In genomic region chr2:31418571-31418970, GRCm38 (mm10) we compare ENCODE assay signal across 11 mouse cellular contexts. TPM values are rescaled to one million over a fixed set of nuclear protein-coding genes. Genes with fewer than 3 reads are reported as not detected.
DNase-seq lines count a peak whose midpoint lies in the region; ATAC-seq lines count a peak whose summit lies in the region.
"Had no signal": no experiment of that assay in that cellular context is flagged by ENCODE, and none has a peak within 500 bp of the region (broad histone marks: within the 10 kb centered on the region; RNA-seq: fewer than 3 reads in every experiment).

No protein-coding gene starts in this region.

- H3K9me3 ChIP-seq in forebrain, embryonic 15.5 days, result no peaks in the 10 kb centered on the region
- H3K9me3 ChIP-seq in midbrain, embryonic 13.5 days, result no peaks in the 10 kb centered on the region

- H3K4me2 ChIP-seq in forebrain, embryonic 15.5 days (replicated peaks), result no peak overlapping the region
- no peak overlapping the region for H3K4me2 ChIP-seq in midbrain, embryonic 13.5 days (replicated peaks)
- H3K4me2 ChIP-seq: liver, embryonic 11.5 days had no signal

- no peak overlapping the region for H3K27ac ChIP-seq in forebrain, embryonic 15.5 days (replicated peaks)
- no peak overlapping the region for H3K27ac ChIP-seq in midbrain, embryonic 13.5 days

- no peak overlapping the region for H3K4me3 ChIP-seq in forebrain, embryonic 15.5 days
- no peak overlapping the region for H3K4me3 ChIP-seq in midbrain, embryonic 13.5 days (replicated peaks)

- WGBS in forebrain, embryonic 15.5 days, result 15% methylated on average over 8 of the region's 8 CpGs
- WGBS in midbrain, embryonic 13.5 days, result 12% methylated on average over 8 of the region's 8 CpGs

- DNase-seq in ES-CJ7 (ENCODE audit: low read depth, low spot score) (peak; percentile 78), WW6 (ENCODE audit: low read depth, low spot score) (peak; percentile 38)
- no peak for DNase-seq in yolk sac, embryonic 10.5 days (ENCODE audit: low spot score)
- no peak for DNase-seq in ovary, postnatal 10 days (ENCODE audit: low spot score)
- no peak for DNase-seq in cerebellum, adult 9-11 months
- DNase-seq: gastrocnemius, postnatal 36 days; heart, postnatal 4 days; layer of hippocampus, adult 9-11 months had no signal

- H3K27me3 ChIP-seq in forebrain, embryonic 15.5 days, result no peaks in the 10 kb centered on the region
- H3K27me3 ChIP-seq in midbrain, embryonic 13.5 days, result no peaks in the 10 kb centered on the region

- H3K4me1 ChIP-seq in forebrain, embryonic 15.5 days, result no peaks in the 10 kb centered on the region
- 0 out of 2 replicates have a peak, but pooled peaks cover 4% of the 10 kb centered on the region for H3K4me1 ChIP-seq in midbrain, embryonic 13.5 days (replicated peaks)

- no peaks in the 10 kb centered on the region for H3K36me3 ChIP-seq in forebrain, embryonic 15.5 days
- no peaks in the 10 kb centered on the region for H3K36me3 ChIP-seq in midbrain, embryonic 13.5 days

- H3K9ac ChIP-seq in forebrain, embryonic 15.5 days (replicated peaks), result no peak overlapping the region
- H3K9ac ChIP-seq in midbrain, embryonic 13.5 days (replicated peaks), result no peak overlapping the region

- 0 out of 2 replicates have a peak, but pooled peaks have one; percentile 51 for ATAC-seq in forebrain, embryonic 15.5 days (replicated peaks)
- peak; percentile 70; the same call in 1 of the 2 replicates for ATAC-seq in midbrain, embryonic 13.5 days

RNA-seq across cellular contexts. Expression of gene Ass1, which starts 51.4 kb away (rescaled TPM):
- 4.5 and 6.3 TPM in 2 replicates for polyA plus RNA-seq in forebrain, embryonic 15.5 days (2015; fragmentation: Nextera tagmentation; extraction: Ambion mirVana)
- 10.5 and 12.1 TPM in 2 replicates for polyA plus RNA-seq in midbrain, embryonic 13.5 days (2015; fragmentation: Nextera tagmentation; extraction: Ambion mirVana)

Comparison
In these comparisons a context has a peak if more than half of its experiments do, and no peak if none do; other contexts are left out.
1. DNase-seq: peak in ES-CJ7 (single experiment) and WW6 (single experiment); none in yolk sac, embryonic 10.5 days (single experiment), ovary, postnatal 10 days (single experiment) and cerebellum, adult 9-11 months (single experiment).